Mouse (Mus musculus) bone marrow macrophage, adult 2 months (primary cell): Measurements from ENCODE around the gene Pak2.

Source experiments
- CTCF ChIP-seq: IDR thresholded peaks from 2 replicates; pipeline ENCODE4 v1.5.1; 2012; ENCODE audit warnings: low read depth, mild to moderate bottlenecking, low read length, moderate library complexity
- POLR2A ChIP-seq: IDR thresholded peaks from 2 replicates; pipeline ENCODE4 v1.6.1; 2012; ENCODE audit warnings: mild to moderate bottlenecking, low read depth, low read length, borderline replicate concordance

GRCm38 (mm10) chr16:32124020-32124419 is 44.9 kb upstream of the Pak2 start:
- TF ChIP-seq POLR2A (no peak), CTCF (no peak)
